Mouse (Mus musculus) heart, embryonic 16.5 days (tissue): ENCODE data around the gene Tulp4. TPM values are rescaled to one million over a fixed set of nuclear protein-coding genes. Genes with fewer than 3 reads are reported as not detected.

Source experiments
- ATAC-seq: fragments of 200-750 bp; cut with Nextera tagmentation; replicated peaks from 2 replicates; pipeline ENCODE4 v1.8.0; 2017; ENCODE audit warnings: moderate number of reproducible peaks; ENCODE audit not compliant: insufficient read depth, low FRiP score; ENCODE audit errors: extremely low read depth
- H3K27ac ChIP-seq: fragments of 300-500 bp; sonication (generic); 2 replicates; pipeline ENCODE4 v1.5.1; 2014; ENCODE audit warnings: mild to moderate bottlenecking, low read length, control low read depth, moderate library complexity
- H3K27me3 ChIP-seq: fragments of 300-500 bp; sonication (generic); 2 replicates; pipeline ENCODE4 v1.6.1; 2014; ENCODE audit warnings: low read length, mixed read lengths; ENCODE audit not compliant: control insufficient read depth, insufficient read depth
- H3K36me3 ChIP-seq: fragments of 300-500 bp; sonication (generic); 2 replicates; pipeline ENCODE4 v1.6.1; 2014; ENCODE audit not compliant: control insufficient read depth, insufficient read depth
- H3K4me1 ChIP-seq: fragments of 300-500 bp; sonication (generic); 2 replicates; pipeline ENCODE4 v1.6.1; 2014; ENCODE audit warnings: low read length, mixed read lengths; ENCODE audit not compliant: control insufficient read depth, insufficient read depth
- H3K4me2 ChIP-seq: fragments of 300-500 bp; sonication (generic); 2 replicates; pipeline ENCODE4 v1.6.1; 2014; ENCODE audit warnings: low read depth, mild to moderate bottlenecking, control low read depth, low read length
- H3K4me3 ChIP-seq: fragments of 300-500 bp; sonication (generic); 2 replicates; pipeline ENCODE4 v1.5.1; 2014; ENCODE audit warnings: mild to moderate bottlenecking, control low read depth, low read length
- H3K9ac ChIP-seq: fragments of 300-500 bp; sonication (generic); 2 replicates; pipeline ENCODE4 v1.6.1; 2014; ENCODE audit warnings: low read length, control low read depth
- H3K9me3 ChIP-seq: fragments of 300-500 bp; sonication (generic); replicated peaks from 2 replicates; pipeline ENCODE4 v1.6.1; 2016; ENCODE audit warnings: low read length; ENCODE audit not compliant: control insufficient read depth
- WGBS: fragments of 180-500 bp; shearing (Covaris S2); extraction: QIAGEN DNeasy Blood & Tissue Kit; methylation state at CpG from one replicate; pipeline ENCODE4 v1.1.7; 2014; 5-methylcytosine and 5-hydroxymethylcytosine counted together
- polyA plus RNA-seq: library from polyadenylated mRNA; unstranded; fragments of >200 nt; fragmentation: Nextera tagmentation; extraction: Ambion mirVana; gene quantifications from 2 replicates; pipeline ENCODE4 v1.2.1, GENCODE M21; 2015

Tulp4 gene
- polyA plus RNA-seq, 1 experiment from 2014 or later, result 70.2 TPM

GRCm38 (mm10) chr17:6113653-6114052, 7.4 kb downstream of the Tulp4 start:
- H3K9ac ChIP-seq, result no peak overlapping the region
- no peak overlapping the region for H3K4me3 ChIP-seq
- H3K27ac ChIP-seq, result no peak overlapping the region
- H3K4me2 ChIP-seq, result no peak overlapping the region
- H3K9me3 ChIP-seq, result no peaks in the 10 kb centered on the region
- ATAC-seq, result no peak
- 82% methylated on average over 6 of the region's 6 CpGs for WGBS
- H3K36me3 ChIP-seq, result no peaks in the 10 kb centered on the region
- H3K27me3 ChIP-seq, result no peaks in the 10 kb centered on the region
- H3K4me1 ChIP-seq, result peaks cover 8% of the 10 kb centered on the region

DNA sequence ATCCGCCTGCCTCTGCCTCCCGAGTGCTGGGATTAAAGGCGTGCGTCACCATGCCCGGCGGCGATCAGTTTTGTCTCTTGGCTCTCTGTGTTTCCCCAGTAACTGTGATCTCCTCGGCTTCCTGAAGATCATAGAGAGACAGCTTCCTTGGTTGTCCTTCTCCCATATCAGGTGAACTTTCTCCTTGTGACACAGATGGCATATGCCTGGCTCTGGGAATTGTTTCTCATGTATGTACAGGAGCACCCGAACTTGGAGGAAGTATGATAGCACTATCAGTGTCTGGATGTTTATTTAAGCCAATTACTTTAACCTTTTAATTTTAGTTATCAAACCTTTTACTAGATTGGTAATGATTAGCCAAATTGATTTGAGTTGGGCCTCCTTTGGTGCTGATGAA, 8.8 kb downstream of the Tulp4 start:
- peaks cover 7% of the 10 kb centered on the region for H3K4me1 ChIP-seq
- no peak overlapping the region for H3K9ac ChIP-seq
- WGBS, result 88% methylated on average over 9 of the region's 9 CpGs
- no peaks in the 10 kb centered on the region for H3K36me3 ChIP-seq
- H3K4me3 ChIP-seq, result no peak overlapping the region
- H3K4me2 ChIP-seq, result no peak overlapping the region
- H3K9me3 ChIP-seq, result no peaks in the 10 kb centered on the region
- ATAC-seq, result no peak
- no peaks in the 10 kb centered on the region for H3K27me3 ChIP-seq
- no peak overlapping the region for H3K27ac ChIP-seq

DNA sequence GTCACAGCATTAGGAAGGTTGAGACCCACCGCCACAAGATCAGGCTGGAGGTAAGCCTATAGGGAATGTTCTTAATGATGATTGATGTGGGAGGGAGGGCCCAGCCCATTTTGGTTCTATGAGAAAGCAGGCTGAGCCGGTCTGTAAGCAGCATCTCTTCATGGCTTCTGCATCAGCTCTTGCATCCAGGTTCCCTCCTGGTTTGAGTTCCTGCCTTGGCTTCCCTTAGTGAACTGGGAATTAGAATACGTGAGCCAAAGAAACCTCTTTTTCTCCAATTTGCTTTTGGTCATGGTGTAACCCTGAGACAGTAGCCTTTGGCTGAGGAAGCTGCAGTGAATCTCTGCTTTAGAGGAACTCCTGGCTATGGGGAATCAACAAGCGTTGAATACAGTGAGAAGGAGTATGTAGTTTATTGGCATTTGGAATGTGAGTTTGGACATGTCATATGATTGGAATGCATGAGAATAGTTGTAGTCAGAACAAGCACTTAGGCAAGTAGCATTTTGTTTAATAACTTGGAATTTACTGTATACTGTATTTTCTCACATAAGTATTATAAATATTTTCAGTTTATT, 11.0 kb downstream of the Tulp4 start:
- no peaks in the 10 kb centered on the region for H3K9me3 ChIP-seq
- WGBS, result 66% methylated on average over 4 of the region's 4 CpGs

GRCm38 (mm10) chr17:6117917-6118316, 11.7 kb downstream of the Tulp4 start:
- Histone ChIP-seq H3K4me3 (no peak overlapping the region), H3K9ac (no peak overlapping the region), H3K27me3 (no peaks in the 10 kb centered on the region), H3K9me3 (no peaks in the 10 kb centered on the region), H3K4me2 (no peak overlapping the region), H3K4me1 (peaks cover 7% of the 10 kb centered on the region), H3K27ac (no peak overlapping the region), H3K36me3 (peaks cover 10% of the 10 kb centered on the region)
- no peak for ATAC-seq
- 84% methylated on average over 3 of the region's 3 CpGs for WGBS

More for the DNA sequence above, 11.0 kb downstream of the Tulp4 start:
- Histone ChIP-seq H3K36me3 (peaks cover 3% of the 10 kb centered on the region), H3K27me3 (no peaks in the 10 kb centered on the region), H3K4me3 (no peak overlapping the region), H3K9ac (no peak overlapping the region), H3K4me2 (no peak overlapping the region), H3K27ac (no peak overlapping the region), H3K4me1 (peaks cover 7% of the 10 kb centered on the region)
- ATAC-seq, result no peak

GRCm38 (mm10) chr17:6118861-6119260, 12.6 kb downstream of the Tulp4 start:
- no peaks in the 10 kb centered on the region for H3K9me3 ChIP-seq
- no peaks in the 10 kb centered on the region for H3K27me3 ChIP-seq
- H3K9ac ChIP-seq, result no peak overlapping the region
- no peak overlapping the region for H3K27ac ChIP-seq
- H3K36me3 ChIP-seq, result peaks cover 10% of the 10 kb centered on the region
- H3K4me3 ChIP-seq, result no peak overlapping the region
- ATAC-seq, result no peak
- WGBS, result 80% methylated on average over 4 of the region's 4 CpGs
- H3K4me1 ChIP-seq, result peaks cover 7% of the 10 kb centered on the region
- no peak overlapping the region for H3K4me2 ChIP-seq

DNA sequence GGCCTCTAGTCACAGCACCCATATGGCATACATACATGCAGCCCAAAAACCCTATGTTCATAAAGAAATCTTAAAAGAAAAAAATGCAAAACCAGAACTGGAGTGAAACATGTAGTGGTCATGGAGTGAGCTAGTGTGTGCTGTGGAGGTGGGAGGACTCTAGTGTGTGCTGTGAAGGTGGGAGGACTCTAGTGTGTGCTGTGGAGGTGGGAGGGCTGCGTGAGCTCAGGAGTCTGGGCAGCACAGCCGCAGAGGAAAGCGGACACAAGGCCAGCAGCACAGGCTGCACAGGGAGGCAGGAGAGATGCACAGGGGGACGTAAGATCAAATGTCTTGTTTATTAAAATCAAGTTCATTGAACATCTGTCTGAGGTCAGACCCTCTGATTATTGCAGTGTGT, 17.5 kb downstream of the Tulp4 start:
- ATAC-seq, result no peak
- H3K36me3 ChIP-seq, result peaks cover 14% of the 10 kb centered on the region
- peaks cover 6% of the 10 kb centered on the region for H3K4me1 ChIP-seq
- WGBS, result 88% methylated on average over 4 of the region's 4 CpGs
- no peak overlapping the region for H3K4me2 ChIP-seq
- H3K9ac ChIP-seq, result no peak overlapping the region
- no peaks in the 10 kb centered on the region for H3K9me3 ChIP-seq
- H3K27me3 ChIP-seq, result no peaks in the 10 kb centered on the region
- no peak overlapping the region for H3K27ac ChIP-seq
- no peak overlapping the region for H3K4me3 ChIP-seq

- Histone ChIP-seq H3K27me3 (no peaks in the 10 kb centered on the region), H3K36me3 (peaks cover 14% of the 10 kb centered on the region), H3K9ac (no peak overlapping the region), H3K9me3 (no peaks in the 10 kb centered on the region), H3K27ac (no peak overlapping the region), H3K4me2 (no peak overlapping the region), H3K4me3 (no peak overlapping the region), H3K4me1 (peaks cover 6% of the 10 kb centered on the region)
- 92% methylated on average over 3 of the region's 3 CpGs for WGBS
- no peak for ATAC-seq
These were observed 19.2 kb downstream of the Tulp4 start for GRCm38 (mm10) chr17:6125441-6125840.

GRCm38 (mm10) chr17:6128039-6128438, 21.8 kb downstream of the Tulp4 start:
- no peak overlapping the region for H3K27ac ChIP-seq
- H3K9ac ChIP-seq, result no peak overlapping the region
- 15% methylated on average over 3 of the region's 3 CpGs for WGBS

DNA sequence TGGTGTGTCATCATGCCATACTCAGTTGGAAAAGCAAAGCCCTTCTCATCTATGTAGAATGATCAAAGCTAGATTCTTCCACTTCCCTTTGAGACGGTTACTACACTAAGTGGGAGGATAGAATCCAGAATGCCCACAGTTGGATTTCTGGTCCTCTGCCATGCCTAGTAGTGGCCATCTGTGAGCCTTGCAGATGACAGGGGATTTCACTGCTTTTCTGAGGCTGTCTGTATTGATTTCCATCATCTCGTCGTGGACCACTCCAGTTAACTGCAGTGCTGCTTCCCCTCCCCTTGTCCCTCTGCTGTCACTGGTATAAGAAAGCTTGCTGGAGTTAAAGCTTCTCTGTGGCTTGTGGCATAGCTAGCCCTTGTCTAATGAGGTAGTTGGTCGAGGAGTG, 23.1 kb downstream of the Tulp4 start:
- Histone ChIP-seq H3K4me1 (peaks cover 9% of the 10 kb centered on the region), H3K27me3 (no peaks in the 10 kb centered on the region), H3K36me3 (peaks cover 6% of the 10 kb centered on the region), H3K9ac (no peak overlapping the region), H3K9me3 (no peaks in the 10 kb centered on the region), H3K27ac (no peak overlapping the region), H3K4me3 (no peak overlapping the region), H3K4me2 (no peak overlapping the region)
- WGBS, result 74% methylated on average over 4 of the region's 4 CpGs
- no peak for ATAC-seq

More at GRCm38 (mm10) chr17:6128039-6128438, 21.8 kb downstream of the Tulp4 start:
- H3K36me3 ChIP-seq, result peaks cover 6% of the 10 kb centered on the region
- H3K4me2 ChIP-seq, result no peak overlapping the region
- H3K27me3 ChIP-seq, result no peaks in the 10 kb centered on the region
- no peaks in the 10 kb centered on the region for H3K9me3 ChIP-seq
- peaks cover 9% of the 10 kb centered on the region for H3K4me1 ChIP-seq
- no peak overlapping the region for H3K4me3 ChIP-seq
- ATAC-seq, result no peak
